Mouse (Mus musculus) midbrain, postnatal 0 days (tissue): ENCODE measurements at regions not wholly inside any gene's neighbourhood (a gene's known extent, or its start where the extent isn't known, plus 50 kb on each side); places are given as distances from the start of the nearest gene placed in this dataset.
"Not testable (repeated sequence)": the region's sequence is repeated elsewhere in the genome, so short reads cannot be mapped to it uniquely, and the experiment has no call there.

Experiments used
- ATAC-seq: fragments of 200-750 bp; cut with Nextera tagmentation; 2 replicates; pipeline ENCODE4 v1.8.0; 2017; ENCODE audit warnings: moderate number of reproducible peaks, mild to moderate bottlenecking, moderate TSS enrichment, moderate library complexity; ENCODE audit not compliant: low FRiP score
- DNase-seq: peaks from one replicate; pipeline ENCODE4 v3.0.0-alpha.2; 2015; ENCODE audit warnings: low spot score
- H3K27ac ChIP-seq: fragments of 300-500 bp; sonication (generic); 2 replicates; pipeline ENCODE4 v1.5.1; 2014; ENCODE audit warnings: low read depth, mild to moderate bottlenecking, low read length, mixed read lengths
- H3K27me3 ChIP-seq: fragments of 300-500 bp; sonication (generic); 2 replicates; pipeline ENCODE4 v1.6.1; 2014; ENCODE audit warnings: low read length, control low read depth, mixed read lengths; ENCODE audit not compliant: insufficient read depth
- H3K36me3 ChIP-seq: fragments of 300-500 bp; sonication (generic); 2 replicates; pipeline ENCODE4 v1.6.1; 2014; ENCODE audit warnings: low read length, control low read depth, mixed read lengths; ENCODE audit not compliant: insufficient read depth
- H3K4me1 ChIP-seq: fragments of 300-500 bp; sonication (generic); 2 replicates; pipeline ENCODE4 v1.6.1; 2014; ENCODE audit warnings: mild to moderate bottlenecking, control low read depth, antibody characterized with exemption, low read length, mixed read lengths; ENCODE audit not compliant: insufficient read depth
- H3K4me2 ChIP-seq: fragments of 300-500 bp; sonication (generic); 2 replicates; pipeline ENCODE4 v1.6.1; 2014; ENCODE audit warnings: low read depth, mild to moderate bottlenecking, low read length, mixed read lengths; ENCODE audit not compliant: poor library complexity, severe bottlenecking
- H3K4me3 ChIP-seq: fragments of 300-500 bp; sonication (generic); 2 replicates; pipeline ENCODE4 v1.5.1; 2014; ENCODE audit warnings: low read depth, mild to moderate bottlenecking, low read length, moderate library complexity
- H3K9ac ChIP-seq: fragments of 300-500 bp; sonication (generic); replicated peaks from 2 replicates; pipeline ENCODE4 v1.6.1; 2014; ENCODE audit warnings: mild to moderate bottlenecking, low read length, moderate library complexity, mixed read lengths; ENCODE audit not compliant: poor library complexity, severe bottlenecking
- H3K9me3 ChIP-seq: fragments of 300-500 bp; sonication (generic); 2 replicates; pipeline ENCODE4 v1.6.1; 2016; ENCODE audit warnings: low read length, control low read depth
- WGBS: fragments of 180-500 bp; shearing (Covaris S2); extraction: QIAGEN DNeasy Blood & Tissue Kit; methylation state at CpG from one replicate; pipeline ENCODE4 v1.1.7; 2014; 5-methylcytosine and 5-hydroxymethylcytosine counted together

DNA sequence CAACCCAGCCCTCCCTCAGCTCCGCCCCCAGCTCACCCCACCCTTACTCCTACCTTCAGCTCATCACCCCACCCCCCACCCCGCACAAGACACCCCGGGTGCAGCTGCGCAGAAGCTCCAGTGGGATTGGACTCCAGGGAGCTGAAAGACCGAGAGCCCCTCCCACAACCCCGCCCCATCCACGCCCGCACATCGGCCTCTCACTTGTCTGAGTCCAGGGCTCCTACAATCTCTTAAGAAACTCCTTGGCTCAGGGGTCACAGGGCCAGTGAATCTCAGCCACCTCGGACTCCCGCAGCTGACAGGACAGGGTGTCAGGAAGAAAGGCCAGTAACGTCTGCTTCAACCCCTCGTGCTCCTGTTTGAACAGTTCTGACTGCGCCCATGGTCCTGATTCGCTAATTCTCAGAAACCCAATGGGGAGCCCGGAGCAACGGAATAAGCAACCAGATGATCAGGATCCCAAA lies 120.7 kb downstream of the Map1s start:
- not testable (repeated sequence) for H3K27me3 ChIP-seq, H3K4me1 ChIP-seq, H3K36me3 ChIP-seq, H3K9ac ChIP-seq, H3K27ac ChIP-seq, H3K9me3 ChIP-seq, DNase-seq
- peak overlapping the region; percentile 5; the same call in 1 of the 2 replicates for H3K4me3 ChIP-seq
- WGBS: 6% methylated on average over 17 of the region's 17 CpGs
- ATAC-seq: peak; percentile 79
- H3K4me2 ChIP-seq: peak overlapping the region; percentile 32; the same call in 1 of the 2 replicates

GRCm38 (mm10) chr8:71028564-71028963 lies 122.8 kb downstream of the Map1s start:
- DNase-seq: not testable (repeated sequence)
- 82% methylated on average over 2 of the region's 2 CpGs for whole genome bisulfite sequencing

More at GRCm38 (mm10) chr8:71028564-71028963, 122.8 kb downstream of the Map1s start:
- not testable (repeated sequence) for H3K4me2 ChIP-seq, ATAC-seq, H3K4me3 ChIP-seq, H3K27ac ChIP-seq, H3K9me3 ChIP-seq, H3K36me3 ChIP-seq, H3K4me1 ChIP-seq, H3K27me3 ChIP-seq, H3K9ac ChIP-seq
